ENCODE assay signal across 8 mouse cellular contexts in genomic region chr1:180813885-180814740, GRCm38 (mm10). TPM values are rescaled to one million over a fixed set of nuclear protein-coding genes. Genes with fewer than 3 reads are reported as not detected.
DNase-seq lines count a peak whose midpoint lies in the region; ATAC-seq and TF ChIP-seq lines count a peak whose summit lies in the region.

H3f3a (minus strand) TSS chr1:180813943.

- in situ Hi-C loops in CH12.LX (cut with MboI; ENCODE audit: low pct_ligation_motif_present, low pct_unique_long_range_greater_than_20kb, low sequenced_read_pairs), result no loop called here

- no peak for TF ChIP-seq EP300 in CH12.LX (IDR thresholded peaks at IDR 0.05; ENCODE audit: low read length)

- peaks cover 5 to 19% of the 10 kb centered on the region in 2 experiments; a peak in 3 of 4 replicates for H3K4me1 ChIP-seq in CH12.LX (ENCODE audit: control insufficient read depth in 1 of 2, insufficient read depth in 2 of 2)
- peaks cover 36% of the 10 kb centered on the region for H3K4me1 ChIP-seq in forebrain, embryonic 12.5 days
- peaks cover 65% of the 10 kb centered on the region for H3K4me1 ChIP-seq in liver, embryonic 15.5 days (replicated peaks)
- H3K4me1 ChIP-seq in neural tube, embryonic 13.5 days (replicated peaks), result peaks cover 42% of the 10 kb centered on the region

- WGBS in forebrain, embryonic 12.5 days, result 2% methylated on average over 37 of the region's 69 CpGs
- 2% methylated on average over 68 of the region's 69 CpGs for WGBS in liver, embryonic 15.5 days (ENCODE audit: insufficient replicate concordance)
- 1% methylated on average over 68 of the region's 69 CpGs for WGBS in neural tube, embryonic 13.5 days

- no peak for TF ChIP-seq POLR2A in CH12.LX (IDR thresholded peaks at IDR 0.05; ENCODE audit: low read depth, low read length)

- TF ChIP-seq CTCF in CH12.LX (conservative IDR thresholded peaks at IDR 0.05 in 1 of 2, IDR thresholded peaks at IDR 0.05 in 1 of 2; ENCODE audit: low read depth in 2 of 2, low read length in 2 of 2), result no peak

- no peak for DNase-seq in CH12.LX (ENCODE audit: extremely low read depth)
- DNase-seq in brain, adult 2 months (ENCODE audit: low read depth, low spot score), result peak; percentile 79
- DNase-seq in heart, postnatal 10 days, result peak; percentile 91 to 92
- DNase-seq in kidney, postnatal 4 days, result peak; percentile 87 to 93
- DNase-seq in thymus, postnatal 0 days (ENCODE audit: low spot score), result peak; percentile 69

- ATAC-seq in forebrain, embryonic 12.5 days (ENCODE audit: low FRiP score), result peak; percentile 82
- peak; percentile 71 for ATAC-seq in liver, embryonic 15.5 days (ENCODE audit: insufficient read depth)
- peak; percentile 87 for ATAC-seq in neural tube, embryonic 13.5 days (ENCODE audit: low read depth)

- dilution Hi-C loops in CH12.LX (cut with MboI; ENCODE audit: extremely low pct_ligation_motif_present, extremely low pct_unique_long_range_greater_than_20kb, low sequenced_read_pairs), result no loop called here

- peak within 1 kb of the TSS; percentile 99 for H3K9ac ChIP-seq in CH12.LX (ENCODE audit: insufficient read depth, low read depth)
- H3K9ac ChIP-seq in forebrain, embryonic 12.5 days, result peak within 1 kb of the TSS; percentile 99
- peak within 1 kb of the TSS; percentile 94 for H3K9ac ChIP-seq in liver, embryonic 15.5 days
- H3K9ac ChIP-seq in neural tube, embryonic 13.5 days, result peak within 1 kb of the TSS; percentile 100

- peak within 1 kb of the TSS; percentile 60 for H3K4me2 ChIP-seq in CH12.LX (ENCODE audit: insufficient read depth, low read depth, poor library complexity, severe bottlenecking)
- H3K4me2 ChIP-seq in forebrain, embryonic 12.5 days, result peak within 1 kb of the TSS; percentile 72
- peak within 1 kb of the TSS; percentile 77 for H3K4me2 ChIP-seq in liver, embryonic 15.5 days
- H3K4me2 ChIP-seq in neural tube, embryonic 13.5 days, result peak within 1 kb of the TSS; percentile 65

- intact Hi-C loops in heart, postnatal 10 days (cut with DNase I), result loop anchor here (1.0 to 2.0 kb wide), 2 partner anchors 34 to 45 kb away; no protein-coding TSS in a partner anchor

- peak within 1 kb of the TSS; percentile 89 for H3K27ac ChIP-seq in CH12.LX (ENCODE audit: insufficient read depth, low read depth)
- H3K27ac ChIP-seq in forebrain, embryonic 12.5 days, result peak within 1 kb of the TSS; percentile 99
- H3K27ac ChIP-seq in liver, embryonic 15.5 days (replicated peaks), result peak within 1 kb of the TSS; percentile 100
- H3K27ac ChIP-seq in neural tube, embryonic 13.5 days (replicated peaks), result peak within 1 kb of the TSS; percentile 100

- peaks cover 21% of the 10 kb centered on the region for H3K27me3 ChIP-seq in CH12.LX (replicated peaks)
- H3K27me3 ChIP-seq in forebrain, embryonic 12.5 days, result no peaks in the 10 kb centered on the region
- H3K27me3 ChIP-seq in liver, embryonic 15.5 days, result no peaks in the 10 kb centered on the region
- no peaks in the 10 kb centered on the region for H3K27me3 ChIP-seq in neural tube, embryonic 13.5 days

- no peak for TF ChIP-seq RAD21 in CH12.LX (IDR thresholded peaks at IDR 0.05; ENCODE audit: low read depth, low read length)

- peaks cover 12 to 16% of the 10 kb centered on the region in 2 experiments for H3K36me3 ChIP-seq in CH12.LX (replicated peaks in 1 of 2; ENCODE audit: control insufficient read depth in 1 of 2, insufficient read depth in 1 of 2, low read length in 1 of 2)
- H3K36me3 ChIP-seq in forebrain, embryonic 12.5 days (replicated peaks), result peaks cover 17% of the 10 kb centered on the region
- peaks cover 22% of the 10 kb centered on the region for H3K36me3 ChIP-seq in liver, embryonic 15.5 days (replicated peaks)
- peaks cover 16% of the 10 kb centered on the region for H3K36me3 ChIP-seq in neural tube, embryonic 13.5 days

- H3K9me3 ChIP-seq in CH12.LX (replicated peaks; ENCODE audit: low read length), result no peaks in the 10 kb centered on the region
- no peaks in the 10 kb centered on the region for H3K9me3 ChIP-seq in forebrain, embryonic 12.5 days
- no peaks in the 10 kb centered on the region for H3K9me3 ChIP-seq in liver, embryonic 15.5 days (replicated peaks)
- H3K9me3 ChIP-seq in neural tube, embryonic 13.5 days, result no peaks in the 10 kb centered on the region

- H3K79me2 ChIP-seq in CH12.LX (replicated peaks; ENCODE audit: control insufficient read depth, extremely low read depth, insufficient read depth, poor library complexity, severe bottlenecking), result peaks cover 34% of the 10 kb centered on the region

- peak within 1 kb of the TSS; percentile 76 to 96 (median 84) for H3K4me3 ChIP-seq in CH12.LX (replicated peaks in 1 of 3; ENCODE audit: low read depth in 2 of 3, low read length in 2 of 3, poor library complexity in 1 of 3)
- peak within 1 kb of the TSS; percentile 91 for H3K4me3 ChIP-seq in forebrain, embryonic 12.5 days (replicated peaks)
- H3K4me3 ChIP-seq in liver, embryonic 15.5 days (replicated peaks), result peak within 1 kb of the TSS; percentile 77
- peak within 1 kb of the TSS; percentile 97 for H3K4me3 ChIP-seq in neural tube, embryonic 13.5 days

TF ChIP-seq in CH12.LX, 34 proteins besides CTCF, POLR2A, EP300 and RAD21:
- no peak for TF ChIP-seq TCF12 (IDR thresholded peaks at IDR 0.05; ENCODE audit: low read depth, low read length)
- TF ChIP-seq ZNF384 (IDR thresholded peaks at IDR 0.05; ENCODE audit: low read depth, low read length), result no peak
- no peak for TF ChIP-seq USF2 (conservative IDR thresholded peaks at IDR 0.05; ENCODE audit: low read depth, low read length)
- TF ChIP-seq NELFE (IDR thresholded peaks at IDR 0.05; ENCODE audit: low read depth, low read length), result no peak
- TF ChIP-seq PAX5 (IDR thresholded peaks at IDR 0.05; ENCODE audit: low read length), result no peak
- TF ChIP-seq MYC (IDR thresholded peaks at IDR 0.05; ENCODE audit: low read depth, low read length), result no peak
- no peak for TF ChIP-seq NRF1 (IDR thresholded peaks at IDR 0.05; ENCODE audit: low read depth, low read length)
- peak; percentile 64; the same call in 1 of the 2 replicates for TF ChIP-seq SIN3A (IDR thresholded peaks at IDR 0.05; ENCODE audit: low read length)
- no peak for TF ChIP-seq ELF1 (IDR thresholded peaks at IDR 0.05; ENCODE audit: low read depth, low read length)
- no peak for TF ChIP-seq USF1 (IDR thresholded peaks at IDR 0.05; ENCODE audit: low read depth, low read length)
- no peak for TF ChIP-seq MAZ (IDR thresholded peaks at IDR 0.05; ENCODE audit: low read depth, low read length)
- no peak for TF ChIP-seq SMC3 (IDR thresholded peaks at IDR 0.05; ENCODE audit: low read depth, low read length)
- TF ChIP-seq BHLHE40 (IDR thresholded peaks at IDR 0.05; ENCODE audit: low read depth, low read length), result peak; percentile 34; the same call in 1 of the 2 replicates
- no peak for TF ChIP-seq E2F4 (IDR thresholded peaks at IDR 0.05; ENCODE audit: insufficient replicate concordance, low read depth, low read length)
- TF ChIP-seq ETS1 (conservative IDR thresholded peaks at IDR 0.05; ENCODE audit: low read depth, low read length), result no peak
- peak; percentile 74; the same call in 1 of the 2 replicates for TF ChIP-seq UBTF (IDR thresholded peaks at IDR 0.05; ENCODE audit: low read depth, low read length)
- peak; percentile 75; the same call in 1 of the 2 replicates for TF ChIP-seq CHD2 (IDR thresholded peaks at IDR 0.05; ENCODE audit: low read length)
- TF ChIP-seq JUN (IDR thresholded peaks at IDR 0.05; ENCODE audit: insufficient read depth, low read depth, low read length), result no peak
- TF ChIP-seq RCOR1 (conservative IDR thresholded peaks at IDR 0.05; ENCODE audit: low read depth, low read length), result no peak
- TF ChIP-seq ZC3H11A (IDR thresholded peaks at IDR 0.05; ENCODE audit: low read depth, low read length), result no peak
- no peak for TF ChIP-seq MEF2A (IDR thresholded peaks at IDR 0.05; ENCODE audit: borderline replicate concordance, low read depth, low read length)
- peak; percentile 3; the same call in 1 of the 2 replicates for TF ChIP-seq MAX (IDR thresholded peaks at IDR 0.05; ENCODE audit: low read length)
- TF ChIP-seq ZMIZ1 (IDR thresholded peaks at IDR 0.05; ENCODE audit: low read depth, low read length), result no peak
- TF ChIP-seq JUND (conservative IDR thresholded peaks at IDR 0.05; ENCODE audit: low read depth, low read length), result no peak
- no peak for TF ChIP-seq POLR2AphosphoS2 (IDR thresholded peaks at IDR 0.05; ENCODE audit: low read depth, low read length)
- no peak for TF ChIP-seq GABPA (IDR thresholded peaks at IDR 0.05; ENCODE audit: insufficient replicate concordance, low read depth, low read length)
- TF ChIP-seq TBP (conservative IDR thresholded peaks at IDR 0.05; ENCODE audit: low read depth, low read length), result no peak
- 0 out of 2 replicates have a peak, but pooled peaks have one; percentile 23 for TF ChIP-seq MXI1 (IDR thresholded peaks at IDR 0.05; ENCODE audit: low read depth, low read length)
- TF ChIP-seq KAT2A (IDR thresholded peaks at IDR 0.05; ENCODE audit: insufficient replicate concordance, low read length), result no peak
- no peak for TF ChIP-seq CHD1 (IDR thresholded peaks at IDR 0.05; ENCODE audit: low read depth, low read length)
- no peak for TF ChIP-seq MAFK (IDR thresholded peaks at IDR 0.05; ENCODE audit: insufficient replicate concordance, low read length)
- TF ChIP-seq HCFC1 (IDR thresholded peaks at IDR 0.05; ENCODE audit: low read depth, low read length), result no peak
- no peak for TF ChIP-seq IRF4 (IDR thresholded peaks at IDR 0.05; ENCODE audit: low read depth, low read length)
- TF ChIP-seq ZKSCAN1 (IDR thresholded peaks at IDR 0.05; ENCODE audit: borderline replicate concordance, low read depth, low read length), result no peak

RNA-seq across cellular contexts. Expression of gene H3f3a, which starts in this region (rescaled TPM):
- total RNA-seq in CH12.LX (2012; rRNA removed) (571 and 590 TPM in 2 replicates), CH12.LX (2014; rRNA removed) (1,420 and 1,540 TPM in 2 replicates)
- polyA plus RNA-seq in CH12.LX (2012; ENCODE audit: insufficient read length, low read depth), result 629 and 715 TPM in 2 replicates
- polyA plus RNA-seq in forebrain, embryonic 12.5 days (2016; fragmentation: Nextera tagmentation; extraction: Ambion mirVana), result 3,507 and 3,679 TPM in 2 replicates
- total RNA-seq in heart, postnatal 10 days (2021), result 100 to 1,000 TPM; 868 to 930 TPM
- 2,115 and 2,296 TPM in 2 replicates for polyA plus RNA-seq in liver, embryonic 15.5 days (2015; fragmentation: Nextera tagmentation; extraction: Ambion mirVana)
- polyA plus RNA-seq in neural tube, embryonic 13.5 days (2015; fragmentation: Nextera tagmentation; extraction: Ambion mirVana), result 3,608 and 3,867 TPM in 2 replicates
- polyA plus RNA-seq in thymus, postnatal 0 days (2015; fragmentation: Nextera tagmentation; extraction: Ambion mirVana), result 2,900 and 2,949 TPM in 2 replicates
